Mouse (Mus musculus): Measurements from ENCODE around the gene Dgki.

DNA sequence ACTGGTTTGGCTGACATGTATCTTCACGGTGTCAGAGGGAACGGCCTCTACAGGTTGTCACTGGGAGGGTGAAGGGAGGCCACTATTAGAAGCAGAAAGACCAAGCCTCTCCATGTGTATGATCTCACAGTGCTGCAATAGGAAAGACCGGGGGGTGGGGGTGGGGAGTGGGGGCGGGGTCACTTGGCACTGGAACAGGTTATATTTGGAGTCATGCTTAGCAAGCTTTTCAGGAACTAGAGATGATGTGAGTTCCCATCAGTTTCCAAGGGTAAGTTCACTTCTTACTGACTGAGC lies 156.2 kb downstream of the Dgki start:
- no peak for TF ChIP-seq CTCF (IDR thresholded peaks at IDR 0.05 in 2 of 3, conservative IDR thresholded peaks at IDR 0.05 in 1 of 3; ENCODE audit: control insufficient read depth in 1 of 3, insufficient read depth in 1 of 3, low read depth in 2 of 3, low read length in 3 of 3, poor library complexity in 1 of 3, severe bottlenecking in 1 of 3)
- TF ChIP-seq E2F4 (IDR thresholded peaks at IDR 0.05; ENCODE audit: borderline replicate concordance, low read depth, low read length), result no peak
- no peak for TF ChIP-seq ZNF384 (IDR thresholded peaks at IDR 0.05; ENCODE audit: low read depth, low read length)
- no peak for TF ChIP-seq HCFC1 (IDR thresholded peaks at IDR 0.05; ENCODE audit: low read depth, low read length)
- no peak for TF ChIP-seq RCOR1 (IDR thresholded peaks at IDR 0.05; ENCODE audit: low read depth, low read length)
- TF ChIP-seq JUND (IDR thresholded peaks at IDR 0.05; ENCODE audit: low read depth, low read length), result no peak
- no peak for TF ChIP-seq CHD1 (IDR thresholded peaks at IDR 0.05; ENCODE audit: low read depth, low read length)
- TF ChIP-seq POLR2A (IDR thresholded peaks at IDR 0.05; ENCODE audit: control insufficient read depth in 1 of 2, insufficient read depth in 1 of 2, low read depth in 1 of 2, low read length in 2 of 2, poor library complexity in 1 of 2), result no peak
- no peak for TF ChIP-seq POLR2AphosphoS5 (IDR thresholded peaks at IDR 0.05; ENCODE audit: borderline replicate concordance, low read depth, low read length)
- no peak for TF ChIP-seq SMC3 (IDR thresholded peaks at IDR 0.05; ENCODE audit: low read depth, low read length)
- no peak for TF ChIP-seq KAT2A (conservative IDR thresholded peaks at IDR 0.05; ENCODE audit: low read depth, low read length)
